Mouse (Mus musculus) granulocyte monocyte progenitor cell, adult 5-6 weeks (primary cell): Measurements from ENCODE around the gene Camta1. TPM values are rescaled to one million over a fixed set of nuclear protein-coding genes. Genes with fewer than 3 reads are reported as not detected.

Source experiments
- ATAC-seq: replicated peaks from 2 replicates; pipeline ENCODE4 v1.8.0; 2016; ENCODE audit warnings: mild to moderate bottlenecking, moderate TSS enrichment, inconsistent platforms; ENCODE audit not compliant: poor library complexity, severe bottlenecking
- total RNA-seq, 2 experiments: library from RNA; stranded (forward) in 1 of 2; stranded (reverse) in 1 of 2; fragments of 200-712, 200-1000 nt in 1 of 2; fragments of >200 nt in 1 of 2; fragmentation: Nextera tagmentation in 1 of 2; gene quantifications; 2 replicates each; pipeline ENCODE4 v1.2.3; 2014 to 2017

Gene Camta1
- total RNA-seq, 2 experiments from 2014 or later, result 31.9 to 35.5 TPM

DNA sequence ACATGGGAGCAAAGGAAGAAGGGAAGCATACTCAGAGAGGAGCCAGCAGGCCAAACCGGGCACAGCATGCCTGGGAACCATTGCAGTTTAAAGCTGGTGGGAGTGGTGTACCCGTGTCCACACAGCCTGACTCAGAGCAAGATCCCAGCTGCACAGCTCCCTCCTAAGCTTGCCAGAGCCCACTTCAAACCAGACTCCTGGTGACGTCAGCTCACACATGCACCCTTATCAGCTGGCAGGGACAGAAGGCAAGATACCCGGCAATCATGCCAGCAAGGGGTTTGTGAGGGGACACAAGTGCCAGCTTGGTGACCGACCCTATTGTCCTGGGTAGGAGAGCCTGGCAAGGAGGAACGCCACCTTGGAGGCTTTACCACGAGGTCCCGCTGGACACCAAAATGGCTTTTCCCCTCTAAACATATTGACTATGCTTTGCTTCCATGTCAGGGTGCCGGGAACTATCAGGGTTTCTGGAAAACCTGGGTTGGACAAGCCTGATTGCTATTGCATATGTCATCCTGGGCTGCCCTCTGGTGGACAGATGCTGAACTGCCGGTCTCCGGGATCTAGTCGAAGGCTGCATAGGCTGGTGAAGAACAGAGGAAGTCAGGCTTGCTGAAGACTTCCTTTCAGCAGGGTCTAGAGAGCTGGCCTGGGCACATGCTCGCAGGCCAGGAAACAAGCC is 720.3 kb downstream of the Camta1 start:
- ATAC-seq, result peak; percentile 78

DNA sequence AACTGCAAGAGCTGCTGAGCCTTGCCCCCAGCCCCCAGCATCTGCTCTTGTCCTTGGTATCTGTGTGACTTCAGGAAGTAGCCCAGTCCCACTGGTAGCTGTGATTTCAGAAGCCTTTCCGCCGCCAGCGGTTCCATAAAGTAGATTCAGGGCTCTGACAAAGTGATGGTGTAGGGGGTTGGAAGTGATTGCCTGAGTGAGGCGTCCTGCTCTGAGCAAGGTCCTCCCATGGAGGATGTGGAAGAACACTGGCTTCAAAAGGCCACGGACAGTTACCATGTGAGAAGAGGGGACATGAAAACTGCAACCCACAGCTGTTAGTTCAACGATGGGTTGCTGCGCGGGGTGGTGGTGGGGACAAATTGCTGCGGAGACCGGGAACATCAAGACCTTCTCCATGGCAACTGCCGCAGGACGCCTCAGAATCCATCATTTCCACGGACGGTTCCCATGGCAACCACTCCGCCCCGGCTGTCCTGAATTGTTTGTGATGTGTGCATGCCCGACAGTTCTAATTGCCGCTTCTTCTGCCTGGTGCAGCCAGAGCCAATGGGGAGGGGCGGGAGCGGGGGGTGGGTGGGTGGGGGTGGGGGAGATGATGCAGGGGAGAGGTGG is 721.2 kb downstream of the Camta1 start:
- ATAC-seq, result no peak

DNA sequence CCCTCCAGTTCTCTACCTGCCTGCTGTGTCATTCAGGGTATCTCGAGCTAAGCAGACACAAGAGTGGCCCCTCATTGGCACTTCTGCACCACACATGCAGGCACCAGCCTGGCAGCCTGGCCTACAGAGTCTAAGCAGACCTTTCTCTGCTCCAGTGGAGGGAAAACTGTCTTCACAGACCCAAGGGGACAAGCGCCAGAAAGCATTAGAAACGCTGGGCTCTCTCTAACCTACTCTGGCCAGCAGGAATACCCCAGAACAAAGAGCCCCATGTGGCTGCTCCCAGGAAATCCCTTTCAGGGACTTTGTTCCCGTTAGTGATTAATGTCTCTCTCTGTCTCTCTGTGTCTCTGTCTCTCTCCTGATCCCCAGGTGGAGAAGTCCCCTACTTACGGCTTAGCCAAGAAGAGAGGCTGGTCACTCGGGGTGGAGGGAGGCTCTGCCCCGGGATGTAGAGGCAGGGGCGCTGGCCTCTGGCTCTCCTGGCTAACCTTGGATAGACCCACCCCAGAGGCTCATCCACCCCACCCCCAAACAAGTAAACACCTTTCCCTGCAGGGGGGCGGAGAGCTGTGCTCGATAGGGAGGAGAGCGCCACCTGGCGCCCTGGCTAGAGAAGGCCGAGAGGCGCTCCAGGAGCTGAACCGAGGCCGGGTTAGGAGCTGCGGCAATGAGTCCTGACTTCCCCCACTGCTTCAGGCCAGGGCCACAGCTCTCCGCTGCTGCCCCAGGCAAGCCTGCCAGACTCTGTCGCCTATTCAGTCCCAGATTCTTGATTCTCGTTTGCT is 722.4 kb downstream of the Camta1 start:
- peak; percentile 72 for ATAC-seq

DNA sequence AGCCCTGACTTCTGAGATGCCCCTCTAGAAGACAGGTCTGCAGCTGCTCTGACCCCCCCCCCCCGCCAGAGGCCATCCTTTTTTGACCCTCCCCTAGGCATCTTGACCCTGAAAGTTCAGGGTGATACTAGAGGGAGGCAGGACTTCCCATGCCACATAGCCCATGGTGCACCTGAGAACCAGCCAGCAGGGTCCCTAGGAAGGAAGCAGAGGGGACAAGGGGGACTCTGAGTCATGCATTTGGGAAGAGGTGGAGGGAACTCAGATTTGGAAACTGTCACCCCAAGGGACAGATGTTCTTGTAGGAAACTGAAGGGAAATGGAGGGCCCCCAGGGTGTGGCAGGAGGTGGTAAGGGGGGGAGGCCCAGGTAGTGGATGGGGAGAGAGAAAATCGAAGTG is 723.1 kb downstream of the Camta1 start:
- ATAC-seq, result no peak

DNA sequence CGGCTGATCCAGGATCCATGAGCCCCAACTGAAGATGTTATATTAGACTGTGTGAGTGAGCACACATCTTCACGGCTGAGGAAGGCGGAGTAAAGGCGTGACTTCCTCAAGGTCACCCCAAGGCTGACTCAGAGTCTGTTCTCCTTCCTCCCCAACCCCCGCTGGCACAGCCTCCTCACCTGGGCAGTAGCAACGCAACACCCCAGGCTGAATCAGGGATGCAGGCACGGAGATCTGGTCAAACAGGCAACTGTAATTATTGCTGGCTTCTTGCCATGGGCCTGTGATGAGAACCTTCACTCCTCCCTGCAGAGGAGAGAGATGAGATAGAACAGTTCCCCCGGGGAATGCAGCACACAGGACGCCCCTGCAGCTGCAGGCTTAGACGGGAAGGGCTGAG is 723.5 kb downstream of the Camta1 start:
- ATAC-seq, result no peak

DNA sequence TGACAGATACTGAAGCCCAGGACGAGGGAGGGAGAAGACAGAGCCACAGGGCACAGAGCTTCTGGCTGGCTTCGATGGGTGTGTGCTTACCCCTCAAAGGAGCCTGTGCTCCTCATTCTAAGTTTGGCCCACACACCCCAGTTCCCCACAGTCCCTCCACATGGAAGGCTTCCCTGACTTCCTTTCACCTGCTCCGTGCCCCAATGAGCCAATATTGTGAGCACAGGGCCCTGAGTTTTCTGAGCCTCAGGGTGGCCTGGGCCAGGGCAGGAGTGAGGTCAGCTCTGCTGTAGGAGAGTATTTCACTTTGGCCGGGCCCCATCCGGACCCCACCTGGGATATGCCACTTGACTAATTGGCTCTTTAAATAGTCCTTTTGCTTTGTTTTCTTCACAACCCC is 724.0 kb downstream of the Camta1 start:
- no peak for ATAC-seq

DNA sequence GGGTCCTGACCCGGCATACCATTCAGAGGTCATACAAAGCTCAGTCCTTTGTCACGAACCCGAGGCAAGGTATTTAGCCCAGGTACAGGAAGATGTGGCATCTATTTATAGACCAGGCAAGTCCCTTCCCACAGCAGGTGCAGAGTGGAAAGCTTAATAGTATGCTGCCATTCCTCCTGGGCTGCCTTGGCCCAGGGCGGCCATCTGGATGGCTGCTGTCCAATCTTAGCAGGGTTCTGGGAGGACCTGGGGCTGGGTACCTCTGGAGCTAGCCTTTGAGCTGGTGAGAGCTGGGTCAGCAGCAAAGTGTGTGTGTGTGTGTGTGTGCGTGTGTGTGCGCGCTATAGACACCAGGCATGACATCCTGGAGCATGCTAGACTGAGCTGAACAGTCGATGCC is 726.2 kb downstream of the Camta1 start:
- ATAC-seq, result no peak

DNA sequence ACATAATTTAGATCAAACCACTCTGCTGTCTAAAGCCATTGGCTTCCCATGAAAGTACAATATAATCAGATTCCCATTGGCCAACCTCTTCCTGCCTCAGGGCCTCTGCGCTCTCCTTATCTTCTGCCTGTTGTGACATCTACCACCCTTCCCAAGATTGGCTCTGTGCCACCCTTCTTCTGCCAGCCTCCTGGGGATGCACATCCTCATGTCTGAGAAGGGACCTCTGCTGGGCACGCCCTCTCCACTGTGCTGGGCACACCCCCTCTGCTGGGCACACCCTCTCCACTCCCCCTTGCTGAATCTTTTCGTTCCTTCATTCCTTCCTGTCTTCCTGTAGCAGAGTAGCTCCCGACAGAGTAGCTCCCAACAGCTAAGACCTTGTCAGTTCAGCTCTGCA is 727.9 kb downstream of the Camta1 start:
- no peak for ATAC-seq

DNA sequence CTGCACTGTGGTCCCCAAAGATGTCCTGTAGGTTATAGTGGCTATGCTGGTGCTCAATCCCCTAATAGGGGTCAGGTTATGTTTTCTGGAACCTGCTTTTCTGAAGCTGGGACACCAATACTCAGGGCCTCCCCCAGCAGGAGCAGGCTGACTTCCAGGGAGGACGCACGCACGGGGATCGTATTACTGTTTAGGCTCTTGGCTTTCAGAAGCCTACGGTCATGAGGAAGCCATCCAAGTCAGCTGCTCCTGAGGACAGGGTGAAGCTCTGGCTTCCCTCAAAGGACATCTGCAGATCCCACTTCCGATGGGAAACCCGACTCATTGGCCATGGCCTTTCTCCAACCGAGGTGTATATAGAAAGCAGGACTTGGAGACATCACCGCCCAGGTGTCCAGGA is 729.2 kb downstream of the Camta1 start:
- no peak for ATAC-seq

DNA sequence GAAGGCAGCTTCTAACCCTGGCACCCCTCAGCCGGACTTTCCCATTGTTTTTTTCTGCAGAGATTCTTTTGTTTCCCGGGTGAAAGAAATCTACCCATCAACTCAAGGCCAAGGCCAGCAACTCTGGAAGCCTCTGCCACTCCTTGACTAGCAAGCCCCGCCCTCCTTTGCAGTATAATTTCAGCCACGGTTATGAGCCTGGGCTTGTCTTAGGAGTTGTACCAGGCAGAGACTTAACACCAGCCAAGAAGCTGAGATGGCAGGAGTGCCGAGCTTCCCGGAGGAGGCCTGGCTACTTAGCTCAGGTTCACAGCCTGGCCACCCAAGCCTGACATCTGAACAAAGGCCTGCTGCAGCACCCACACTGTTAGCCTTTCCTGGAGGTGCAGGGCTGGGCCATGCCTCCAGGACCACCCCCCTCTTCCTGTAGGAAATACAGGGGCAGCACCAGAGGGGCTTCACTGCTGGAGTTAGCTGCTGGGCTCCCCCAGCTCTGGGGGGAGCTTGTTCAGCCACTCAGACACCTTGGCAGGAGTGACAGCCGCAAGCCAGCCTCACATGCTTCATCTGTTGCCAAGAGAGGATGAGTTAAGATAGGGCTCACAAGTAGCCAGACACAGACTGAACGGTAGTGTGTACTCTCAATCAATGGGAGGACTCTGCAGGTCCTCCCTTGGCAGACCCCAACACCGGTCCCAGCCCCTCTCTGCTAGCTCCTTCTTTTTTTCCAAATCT is 730.8 kb downstream of the Camta1 start:
- no peak for ATAC-seq

DNA sequence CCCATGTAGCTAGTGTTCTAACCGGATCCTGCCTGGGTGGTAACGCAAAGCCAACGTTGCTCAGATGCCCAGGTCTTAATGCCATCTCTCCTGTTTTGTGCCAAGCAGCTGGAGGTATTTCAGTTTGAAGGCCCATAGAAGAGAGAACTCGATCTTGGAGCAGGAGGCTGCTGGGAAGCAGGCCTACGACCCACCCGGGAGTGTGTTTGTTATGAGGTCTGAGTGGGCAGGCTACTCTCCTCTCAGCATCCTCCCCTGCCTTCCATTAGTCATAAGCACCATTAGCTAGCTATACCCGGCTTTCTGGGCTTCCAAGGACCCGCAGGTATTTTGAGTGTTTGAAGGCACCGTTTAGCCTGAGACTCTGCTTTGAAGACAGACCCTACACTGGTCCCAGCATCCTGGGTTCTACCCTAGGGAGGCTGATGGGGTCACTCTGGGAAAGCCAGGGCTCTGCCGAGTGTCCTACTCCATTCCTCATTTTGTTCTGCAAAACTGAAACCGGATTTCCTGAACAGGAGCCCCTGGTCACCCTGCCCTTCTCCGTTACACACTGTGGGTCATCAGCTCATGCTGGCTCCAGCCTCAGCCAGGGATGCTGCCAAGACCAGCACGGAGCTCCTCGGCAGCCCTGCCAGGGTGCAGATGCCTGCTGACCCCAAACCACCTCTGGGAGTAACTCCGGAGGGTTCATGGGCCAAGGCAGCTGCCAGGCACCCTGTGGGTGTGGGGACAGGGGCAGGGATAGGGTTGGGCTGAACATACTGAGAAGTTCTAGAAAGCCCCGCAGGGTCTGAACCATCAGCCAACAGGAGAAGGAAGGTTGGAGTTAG is 731.7 kb downstream of the Camta1 start:
- ATAC-seq, result no peak

DNA sequence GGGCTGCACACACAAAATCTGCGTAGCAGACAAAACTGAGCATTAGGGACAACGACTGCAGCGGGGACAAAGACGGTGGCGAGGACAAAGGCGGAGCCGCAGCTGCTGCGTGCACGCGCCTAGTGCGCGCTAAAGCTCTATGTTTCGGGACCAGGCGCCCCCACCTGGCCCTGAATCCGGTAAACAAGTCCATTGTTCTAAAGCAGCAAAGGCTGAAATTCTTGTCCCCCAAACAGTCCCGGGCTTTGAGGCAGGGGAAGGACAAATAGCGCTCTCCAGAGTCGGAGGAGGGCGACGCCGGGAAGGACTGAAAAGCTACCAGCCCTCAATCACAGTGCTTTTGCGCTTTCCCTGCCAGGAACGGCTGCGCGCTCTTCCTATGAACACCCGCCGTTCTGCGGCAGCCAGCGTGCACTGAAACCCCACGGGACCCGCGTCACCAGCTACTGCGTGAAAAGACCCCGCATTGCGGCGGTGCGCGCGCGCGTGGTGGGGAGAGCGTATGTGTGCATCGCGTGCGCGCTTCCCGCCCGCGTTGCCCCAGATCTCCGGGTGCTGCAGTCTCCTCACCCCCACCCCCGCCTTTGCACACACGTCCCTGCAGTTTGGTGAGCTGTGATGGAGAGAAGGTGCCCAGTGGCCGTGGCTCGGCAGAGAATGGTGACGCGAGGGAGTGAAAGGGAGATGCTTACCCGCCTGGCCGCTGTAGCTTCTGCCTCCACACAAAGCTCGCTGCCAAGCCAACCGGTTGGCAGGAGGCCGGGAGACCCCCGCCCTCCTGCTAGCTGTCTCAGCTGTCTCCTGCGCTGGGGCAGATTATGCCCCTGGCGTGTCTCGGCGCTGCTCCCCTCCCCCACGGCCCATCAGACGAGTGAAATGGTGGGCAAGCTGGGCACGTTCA is 732.8 kb downstream of the Camta1 start:
- ATAC-seq, result peak; percentile 20; the same call in 1 of the 2 replicates

DNA sequence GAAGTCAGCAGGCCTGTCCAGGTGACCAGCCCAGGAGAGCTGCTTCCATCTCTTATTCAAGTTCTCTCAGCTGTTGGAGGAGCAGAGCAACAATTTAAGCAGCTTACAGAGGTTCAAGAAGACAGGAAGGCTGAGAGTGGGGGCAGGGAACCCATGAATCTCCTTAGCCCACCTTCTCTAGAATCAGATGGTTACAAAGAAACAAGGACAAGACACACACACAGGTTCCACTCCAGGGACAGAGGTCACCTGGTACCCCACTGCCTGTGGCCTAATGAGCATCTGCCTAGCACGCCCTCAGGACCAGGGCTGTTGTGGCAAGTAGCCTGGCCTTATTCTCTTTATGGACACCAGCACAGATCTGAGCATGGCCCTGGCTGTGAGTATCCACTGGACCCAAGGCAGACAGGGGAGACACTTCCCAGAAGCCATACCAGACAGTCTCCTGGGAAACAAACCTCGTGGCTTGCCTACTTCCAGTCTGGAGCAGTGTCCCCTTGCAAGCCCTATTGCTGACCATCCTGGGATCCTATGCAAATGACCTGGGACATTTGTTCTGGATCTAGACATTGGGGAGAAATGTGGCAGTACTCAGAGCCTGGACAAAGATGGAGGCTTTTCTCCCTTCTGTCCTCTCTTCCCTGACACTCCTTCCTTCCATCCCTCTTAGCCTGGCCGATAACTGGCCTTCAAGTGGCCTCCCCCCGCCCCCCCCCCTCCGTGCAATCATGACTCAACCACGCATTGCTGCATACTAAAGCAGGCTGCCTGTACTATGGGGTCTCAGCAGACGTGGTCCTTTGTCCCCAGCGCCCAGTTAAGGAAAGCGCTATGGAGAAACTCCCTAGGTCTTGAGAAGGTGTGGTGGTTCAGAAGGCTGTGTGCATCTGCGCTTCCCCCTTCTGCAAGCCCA is 733.8 kb downstream of the Camta1 start:
- 0 out of 2 replicates have a peak, but pooled peaks have one; percentile 9 for ATAC-seq

DNA sequence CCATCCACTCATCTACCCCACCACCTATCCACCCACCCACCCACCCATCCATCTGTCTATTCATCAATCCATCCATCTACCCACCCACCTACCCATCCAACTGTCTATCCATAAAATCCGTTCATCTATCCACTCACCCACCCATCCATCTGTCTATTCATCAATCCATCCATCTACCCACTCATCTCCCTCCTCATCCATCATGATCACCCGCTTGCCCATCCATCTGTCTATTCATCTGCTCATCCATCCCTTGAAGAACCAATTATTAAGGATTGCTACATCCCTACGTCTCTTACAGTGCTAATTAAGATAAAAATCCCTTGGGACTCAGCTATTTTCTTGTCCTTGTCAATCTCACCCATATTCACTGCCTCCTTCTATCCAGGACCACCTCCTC is 742.8 kb downstream of the Camta1 start:
- ATAC-seq, result no peak

DNA sequence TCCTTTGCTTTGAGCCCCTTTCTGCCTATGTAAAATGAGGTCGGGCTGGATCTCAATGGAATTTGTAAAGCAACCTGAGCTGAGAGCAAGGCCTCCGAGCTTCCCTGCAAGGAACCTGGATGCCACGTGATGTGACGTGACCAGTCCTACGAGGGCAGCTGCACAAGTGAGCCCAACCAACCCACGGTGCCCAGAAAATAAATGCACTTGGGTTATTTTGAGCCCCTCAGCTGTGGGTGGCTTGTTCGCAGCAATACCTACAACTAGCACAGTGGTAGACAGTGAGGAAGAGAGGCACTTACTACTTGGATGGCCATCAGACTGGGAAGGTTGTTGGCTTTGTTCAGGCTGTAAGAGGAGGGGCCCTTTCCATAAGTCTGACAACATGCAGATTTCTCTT is 747.1 kb downstream of the Camta1 start:
- no peak for ATAC-seq

DNA sequence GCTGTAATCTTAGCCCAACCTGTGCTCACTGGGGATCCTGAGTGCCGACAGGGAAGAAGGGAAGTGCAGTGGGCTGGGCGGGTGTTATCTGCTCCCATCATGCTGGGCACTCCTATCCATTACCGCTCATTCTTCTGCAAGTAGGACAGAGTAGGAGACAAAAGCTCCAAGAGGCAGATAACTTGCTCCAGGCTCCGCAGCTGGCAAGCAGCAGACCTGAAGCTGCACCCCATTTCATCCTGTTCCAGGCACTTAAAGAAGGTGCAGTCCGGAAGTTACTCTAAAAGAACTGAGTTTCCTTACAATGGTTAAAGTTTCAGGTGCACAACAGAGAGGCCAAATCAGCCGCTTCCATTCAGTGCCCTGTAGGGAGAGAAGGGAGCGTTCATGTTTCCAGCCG is 750.5 kb downstream of the Camta1 start:
- ATAC-seq, result no peak

DNA sequence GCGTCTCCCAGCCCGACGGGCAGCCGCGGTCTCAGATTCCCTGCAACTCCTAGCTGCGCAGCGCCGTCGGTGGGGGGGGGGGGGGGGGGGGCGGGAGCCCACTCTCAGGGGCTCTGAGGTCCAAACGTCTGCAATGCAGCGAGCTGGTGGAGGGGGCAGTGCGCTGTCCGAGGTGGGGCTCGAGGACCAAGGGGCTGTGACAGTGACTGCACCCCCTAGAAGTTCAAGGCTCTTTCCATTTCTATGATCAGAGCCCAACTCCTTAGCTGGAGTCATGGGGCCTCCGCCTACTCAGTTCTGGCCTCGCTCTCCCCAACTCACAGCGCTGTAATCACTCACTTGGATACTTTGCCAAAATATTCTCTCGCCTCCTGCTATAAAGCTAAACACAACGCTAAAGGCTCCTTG is 752.8 kb downstream of the Camta1 start:
- ATAC-seq, result no peak
